ENCODE assay signal across 12 mouse cellular contexts in the genomic region with DNA sequence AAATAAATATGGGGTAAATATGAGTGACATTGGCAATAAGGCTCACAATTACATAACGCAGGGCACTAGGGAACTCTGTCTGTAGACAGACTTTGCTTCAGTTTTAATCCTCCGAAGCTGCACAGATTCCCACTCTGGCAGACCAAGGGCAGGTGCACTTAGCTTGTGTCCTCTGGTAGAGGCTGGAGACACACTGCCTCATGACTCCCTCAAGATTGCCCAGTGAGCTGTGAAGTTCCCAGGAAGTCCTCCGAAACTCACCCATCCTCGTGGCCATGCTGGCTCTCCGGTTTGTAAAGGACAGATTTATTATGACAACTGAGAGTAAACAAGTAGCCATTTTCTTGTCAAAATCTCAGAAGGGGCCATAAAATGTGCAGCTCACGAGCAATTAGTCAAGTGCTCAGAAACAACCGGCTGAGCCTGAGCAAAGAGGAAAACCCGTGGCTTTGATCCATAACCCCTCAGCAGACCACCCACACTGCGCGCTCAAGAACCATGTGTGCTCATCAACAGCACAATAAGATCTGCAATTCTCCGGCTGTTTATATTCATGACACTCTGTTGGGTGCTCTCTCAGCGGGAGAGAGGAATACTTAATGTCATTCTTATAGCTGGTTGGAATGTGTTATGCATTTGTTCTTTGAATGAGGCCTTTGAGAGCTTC. TPM values are rescaled to one million over a fixed set of nuclear protein-coding genes. Genes with fewer than 3 reads are reported as not detected.
DNase-seq lines count a peak whose midpoint lies in the region; ATAC-seq lines count a peak whose summit lies in the region.
"Had no signal": no experiment of that assay in that cellular context is flagged by ENCODE, and none has a peak within 500 bp of the region (broad histone marks: within the 10 kb centered on the region; RNA-seq: fewer than 3 reads in every experiment).

No protein-coding gene starts in this region.

- H3K4me3 ChIP-seq in lung, embryonic 15.5 days, result no peak overlapping the region
- H3K4me3 ChIP-seq in embryonic facial prominence, embryonic 11.5 days (ENCODE audit: low read depth, low read length), result no peak overlapping the region
- H3K4me3 ChIP-seq in stomach, embryonic 16.5 days (replicated peaks; ENCODE audit: low read length), result no peak overlapping the region
- H3K4me3 ChIP-seq: heart, adult 2 months; myocyte had no signal

- H3K27me3 ChIP-seq in lung, embryonic 15.5 days, result no peaks in the 10 kb centered on the region
- no peaks in the 10 kb centered on the region for H3K27me3 ChIP-seq in embryonic facial prominence, embryonic 11.5 days (ENCODE audit: control insufficient read depth, insufficient read depth, low read length)
- H3K27me3 ChIP-seq in stomach, embryonic 16.5 days (ENCODE audit: control insufficient read depth, insufficient read depth, low read length), result no peaks in the 10 kb centered on the region

- H3K9ac ChIP-seq in lung, embryonic 15.5 days, result no peak overlapping the region
- no peak overlapping the region for H3K9ac ChIP-seq in embryonic facial prominence, embryonic 11.5 days (replicated peaks; ENCODE audit: low read length)
- no peak overlapping the region for H3K9ac ChIP-seq in stomach, embryonic 16.5 days (ENCODE audit: low read length)

- ATAC-seq in lung, embryonic 15.5 days (ENCODE audit: borderline replicate concordance, extremely low read depth, low FRiP score, low TSS enrichment), result peak; percentile 76; the same call in 1 of the 2 replicates
- ATAC-seq in embryonic facial prominence, embryonic 11.5 days (replicated peaks; ENCODE audit: insufficient number of reproducible peaks, low FRiP score, low TSS enrichment, low read depth), result no peak
- peak; percentile 75 for ATAC-seq in stomach, embryonic 16.5 days (ENCODE audit: insufficient read depth, low FRiP score)
- ATAC-seq in cerebellum, adult (ENCODE audit: insufficient number of reproducible peaks, low FRiP score, low TSS enrichment), result no peak

- peaks cover 23% of the 10 kb centered on the region for H3K4me1 ChIP-seq in lung, embryonic 15.5 days
- no peaks in the 10 kb centered on the region for H3K4me1 ChIP-seq in embryonic facial prominence, embryonic 11.5 days (ENCODE audit: control insufficient read depth, insufficient read depth, low read length)
- H3K4me1 ChIP-seq in stomach, embryonic 16.5 days (ENCODE audit: control insufficient read depth, insufficient read depth, low read length), result peaks cover 9% of the 10 kb centered on the region; the same call in 1 of the 2 replicates

- DNase-seq in lung, adult 18-20 months, result no peak
- peak; percentile 40 for DNase-seq in embryonic facial prominence, embryonic 11.5 days (ENCODE audit: low spot score)
- peak; percentile 32 for DNase-seq in kidney, postnatal 14 days
- no peak for DNase-seq in adrenal gland, adult 18-20 months (ENCODE audit: low spot score in 2 of 2)
- no peak for DNase-seq in left cerebral cortex, adult 11 months (ENCODE audit: low spot score)
- DNase-seq: thymus, postnatal 4 days had no signal

- no peaks in the 10 kb centered on the region for H3K9me3 ChIP-seq in lung, embryonic 15.5 days
- H3K9me3 ChIP-seq in embryonic facial prominence, embryonic 11.5 days (replicated peaks; ENCODE audit: control insufficient read depth, low read length), result no peaks in the 10 kb centered on the region
- H3K9me3 ChIP-seq in stomach, embryonic 16.5 days (replicated peaks; ENCODE audit: control insufficient read depth, low read length), result no peaks in the 10 kb centered on the region

- no peaks in the 10 kb centered on the region for H3K36me3 ChIP-seq in lung, embryonic 15.5 days
- no peaks in the 10 kb centered on the region for H3K36me3 ChIP-seq in embryonic facial prominence, embryonic 11.5 days (replicated peaks; ENCODE audit: control insufficient read depth, insufficient read depth, low read depth, low read length)
- H3K36me3 ChIP-seq in stomach, embryonic 16.5 days (ENCODE audit: control insufficient read depth, insufficient read depth, low read length), result no peaks in the 10 kb centered on the region

- 37% methylated on average over 12 of the region's 12 CpGs for WGBS in lung, embryonic 15.5 days
- WGBS in embryonic facial prominence, embryonic 11.5 days, result 58% methylated on average over 12 of the region's 12 CpGs
- WGBS in stomach, embryonic 16.5 days, result 37% methylated on average over 12 of the region's 12 CpGs

- no peak overlapping the region for H3K4me2 ChIP-seq in lung, embryonic 15.5 days
- H3K4me2 ChIP-seq in embryonic facial prominence, embryonic 11.5 days (ENCODE audit: low read depth, low read length), result no peak overlapping the region
- no peak overlapping the region for H3K4me2 ChIP-seq in stomach, embryonic 16.5 days (ENCODE audit: low read depth, low read length)

- H3K27ac ChIP-seq in lung, embryonic 15.5 days, result peak overlapping the region; percentile 30; the same call in 1 of the 2 replicates
- H3K27ac ChIP-seq in embryonic facial prominence, embryonic 11.5 days (replicated peaks; ENCODE audit: low read depth, low read length), result no peak overlapping the region
- peak overlapping the region; percentile 41 for H3K27ac ChIP-seq in stomach, embryonic 16.5 days (ENCODE audit: low read length)
- H3K27ac ChIP-seq: heart, adult 2 months had no signal

RNA-seq across cellular contexts. Expression of gene Mamdc2, which starts 46.6 kb away (rescaled TPM):
- polyA plus RNA-seq in lung, embryonic 15.5 days (2015; fragmentation: Nextera tagmentation; extraction: Ambion mirVana), result 4.9 and 5.1 TPM in 2 replicates
- 1.2 and 1.7 TPM in 2 replicates for polyA plus RNA-seq in embryonic facial prominence, embryonic 11.5 days (2014; fragmentation: Nextera tagmentation; extraction: Ambion mirVana)
- 4.4 and 5.4 TPM in 2 replicates for polyA plus RNA-seq in stomach, embryonic 16.5 days (2015; fragmentation: Nextera tagmentation; extraction: Ambion mirVana)
- 1 to 10 TPM; 2.2 to 2.3 TPM for total RNA-seq in adrenal gland, adult 18-20 months (2021)
- total RNA-seq: MEL had no signal

Comparison
In these comparisons a context has a peak if more than half of its experiments do, and no peak if none do; other contexts are left out.
1. ATAC-seq: peak in lung, embryonic 15.5 days (single experiment) and stomach, embryonic 16.5 days (single experiment); none in embryonic facial prominence, embryonic 11.5 days (single experiment) and cerebellum, adult (single experiment).
2. DNase-seq: peak in embryonic facial prominence, embryonic 11.5 days (single experiment) and kidney, postnatal 14 days (single experiment); none in lung, adult 18-20 months (0 of 2), adrenal gland, adult 18-20 months (0 of 2) and left cerebral cortex, adult 11 months (single experiment).